Mouse (Mus musculus) MEL (cell line): Measurements from ENCODE around the gene Cacna1i. TPM values are rescaled to one million over a fixed set of nuclear protein-coding genes. Genes with fewer than 3 reads are reported as not detected.

ENCODE experiments used
- DNase-seq: peaks from one replicate; pipeline ENCODE4 v3.0.0; 2011; ENCODE audit warnings: low read depth, low spot score
- H3K27ac ChIP-seq: 2 replicates; pipeline ENCODE4 v1.5.1; 2012; ENCODE audit warnings: low read depth, mild to moderate bottlenecking, control low read depth, low read length, moderate library complexity; ENCODE audit not compliant: control insufficient read depth
- H3K27me3 ChIP-seq, 2 experiments: fragments of 150-350 bp in 1 of 2; sonication (generic) in 1 of 2; 2 replicates each; pipeline ENCODE4 v1.6.1; 2012; ENCODE audit warnings: low read length in 2 of 2, mild to moderate bottlenecking in 2 of 2, improper control_type of control experiment in 1 of 2, moderate library complexity in 1 of 2; ENCODE audit not compliant: insufficient read depth in 2 of 2, control insufficient read depth in 1 of 2
- H3K36me3 ChIP-seq, 2 experiments: 2 replicates each; pipeline ENCODE4 v1.6.1; 2012 to 2014; ENCODE audit warnings: low read length in 2 of 2, improper control_type of control experiment in 1 of 2, inconsistent platforms in 1 of 2, mild to moderate bottlenecking in 1 of 2; ENCODE audit not compliant: insufficient read depth in 2 of 2, control insufficient read depth in 1 of 2
- H3K4me1 ChIP-seq, 2 experiments: fragments of 150-350 bp in 1 of 2; sonication (generic) in 1 of 2; 2 replicates each; pipeline ENCODE4 v1.6.1; 2012; ENCODE audit warnings: low read length in 2 of 2, improper control_type of control experiment in 1 of 2, mild to moderate bottlenecking in 1 of 2; ENCODE audit not compliant: insufficient read depth in 2 of 2, control insufficient read depth in 1 of 2
- H3K4me3 ChIP-seq, 2 experiments: fragments of 150-350 bp in 1 of 2; sonication (generic) in 1 of 2; 2 replicates each; pipeline ENCODE4 v1.5.1; 2012; ENCODE audit warnings: low read depth in 2 of 2, low read length in 2 of 2, mild to moderate bottlenecking in 2 of 2, moderate library complexity in 2 of 2, control low read depth in 1 of 2, improper control_type of control experiment in 1 of 2; ENCODE audit not compliant: control insufficient read depth in 1 of 2, insufficient read depth in 1 of 2
- H3K79me2 ChIP-seq: 2 replicates; pipeline ENCODE4 v1.6.1; 2012; ENCODE audit warnings: mild to moderate bottlenecking, low read length, moderate library complexity; ENCODE audit not compliant: control insufficient read depth, poor library complexity, insufficient read depth
- H3K9ac ChIP-seq: 2 replicates; pipeline ENCODE4 v1.6.1; 2012; ENCODE audit warnings: low read depth, mild to moderate bottlenecking, control low read depth, low read length, moderate library complexity; ENCODE audit not compliant: control insufficient read depth, poor library complexity, severe bottlenecking
- H3K9me3 ChIP-seq: fragments of 150-350 bp; sonication (generic); replicated peaks from 2 replicates; pipeline ENCODE4 v1.6.1; 2012; ENCODE audit warnings: mild to moderate bottlenecking, low read length, improper control_type of control experiment, moderate library complexity; ENCODE audit not compliant: insufficient read depth
- CTCF ChIP-seq, 3 experiments: IDR thresholded peaks in 2 of 3; conservative IDR thresholded peaks in 1 of 3; 2 replicates each; pipeline ENCODE4 v1.5.1; 2011 to 2012; ENCODE audit warnings: low read length in 3 of 3, low read depth in 2 of 3, mild to moderate bottlenecking in 2 of 3, improper control_type of control experiment in 1 of 3, inconsistent platforms in 1 of 3, mixed read lengths in 1 of 3, moderate library complexity in 1 of 3; ENCODE audit not compliant: control insufficient read depth in 1 of 3, insufficient read depth in 1 of 3, poor library complexity in 1 of 3, severe bottlenecking in 1 of 3
- E2F4 ChIP-seq: IDR thresholded peaks from 2 replicates; pipeline ENCODE4 v1.6.1; 2011; ENCODE audit warnings: low read depth, low read length, improper control_type of control experiment, borderline replicate concordance
- ELF1 ChIP-seq: IDR thresholded peaks from 2 replicates; pipeline ENCODE4 v1.6.1; 2014; ENCODE audit warnings: low read depth, mild to moderate bottlenecking, inconsistent platforms, low read length, improper control_type of control experiment, moderate library complexity
- EP300 ChIP-seq, 2 experiments: IDR thresholded peaks; 2 replicates each; pipeline ENCODE4 v1.6.1; 2011; ENCODE audit warnings: improper control_type of control experiment in 2 of 2, low read length in 2 of 2, low read depth in 1 of 2, mild to moderate bottlenecking in 1 of 2
- ETS1 ChIP-seq: IDR thresholded peaks from 2 replicates; pipeline ENCODE4 v1.6.1; 2012; ENCODE audit warnings: low read depth, mild to moderate bottlenecking, inconsistent platforms, low read length, improper control_type of control experiment, moderate library complexity
- GATA1 ChIP-seq: IDR thresholded peaks from 2 replicates; pipeline ENCODE4 v1.6.1; 2011; ENCODE audit warnings: low read depth, low read length, improper control_type of control experiment
- HCFC1 ChIP-seq: IDR thresholded peaks from 2 replicates; pipeline ENCODE4 v1.6.1; 2012; ENCODE audit warnings: low read depth, mild to moderate bottlenecking, inconsistent platforms, low read length, improper control_type of control experiment, moderate library complexity
- MAZ ChIP-seq: IDR thresholded peaks from 2 replicates; pipeline ENCODE4 v1.6.1; 2012; ENCODE audit warnings: low read depth, mild to moderate bottlenecking, inconsistent platforms, low read length, improper control_type of control experiment
- MEF2A ChIP-seq: IDR thresholded peaks from 2 replicates; pipeline ENCODE4 v1.6.1; 2014; ENCODE audit warnings: low read depth, mild to moderate bottlenecking, inconsistent platforms, low read length, improper control_type of control experiment; ENCODE audit not compliant: poor library complexity, insufficient replicate concordance, severe bottlenecking; ENCODE audit errors: extremely low read depth
- MXI1 ChIP-seq: IDR thresholded peaks from 2 replicates; pipeline ENCODE4 v1.6.1; 2011; ENCODE audit warnings: mild to moderate bottlenecking, low read depth, low read length, improper control_type of control experiment
- MYC ChIP-seq: IDR thresholded peaks from 2 replicates; pipeline ENCODE4 v1.6.1; 2011; ENCODE audit warnings: low read depth, mild to moderate bottlenecking, low read length, improper control_type of control experiment, moderate library complexity
- NELFE ChIP-seq: IDR thresholded peaks from 2 replicates; pipeline ENCODE4 v1.6.1; 2011; ENCODE audit warnings: low read depth, low read length, improper control_type of control experiment
- POLR2A ChIP-seq, 2 experiments: IDR thresholded peaks; 2 replicates each; pipeline ENCODE4 v1.6.1; 2011 to 2012; ENCODE audit warnings: low read length in 2 of 2, mild to moderate bottlenecking in 2 of 2, control low read depth in 1 of 2, improper control_type of control experiment in 1 of 2, low read depth in 1 of 2, moderate library complexity in 1 of 2; ENCODE audit not compliant: control insufficient read depth in 1 of 2, insufficient read depth in 1 of 2, poor library complexity in 1 of 2
- POLR2AphosphoS2 ChIP-seq: IDR thresholded peaks from 2 replicates; pipeline ENCODE4 v1.6.1; 2011; ENCODE audit warnings: low read length, improper control_type of control experiment
- RAD21 ChIP-seq: IDR thresholded peaks from 2 replicates; pipeline ENCODE4 v1.6.1; 2011; ENCODE audit warnings: mild to moderate bottlenecking, low read depth, low read length, improper control_type of control experiment
- RCOR1 ChIP-seq: IDR thresholded peaks from 2 replicates; pipeline ENCODE4 v1.6.1; 2012; ENCODE audit warnings: low read depth, mild to moderate bottlenecking, inconsistent platforms, low read length, improper control_type of control experiment
- SIN3A ChIP-seq: IDR thresholded peaks from 2 replicates; pipeline ENCODE4 v1.6.1; 2012; ENCODE audit warnings: low read length, improper control_type of control experiment, inconsistent platforms
- SMC3 ChIP-seq: IDR thresholded peaks from 2 replicates; pipeline ENCODE4 v1.6.1; 2011; ENCODE audit warnings: low read depth, low read length, improper control_type of control experiment
- TAL1 ChIP-seq: IDR thresholded peaks from 2 replicates; pipeline ENCODE4 v1.6.1; 2012; ENCODE audit warnings: mild to moderate bottlenecking, inconsistent platforms, low read length, moderate library complexity, mixed read lengths
- TBP ChIP-seq: IDR thresholded peaks from 2 replicates; pipeline ENCODE4 v1.8.0; 2011; ENCODE audit warnings: low read depth, low read length, improper control_type of control experiment
- TCF12 ChIP-seq: IDR thresholded peaks from 2 replicates; pipeline ENCODE4 v1.6.1; 2014; ENCODE audit warnings: low read depth, mild to moderate bottlenecking, inconsistent platforms, low read length, improper control_type of control experiment, moderate library complexity
- UBTF ChIP-seq: IDR thresholded peaks from 2 replicates; pipeline ENCODE4 v1.6.1; 2012; ENCODE audit warnings: low read depth, mild to moderate bottlenecking, inconsistent platforms, low read length, improper control_type of control experiment, moderate library complexity, borderline replicate concordance; ENCODE audit not compliant: insufficient read depth
- ZC3H11A ChIP-seq: IDR thresholded peaks from 2 replicates; pipeline ENCODE4 v1.6.1; 2012; ENCODE audit warnings: low read depth, mild to moderate bottlenecking, inconsistent platforms, low read length, improper control_type of control experiment
- ZKSCAN1 ChIP-seq: IDR thresholded peaks from 2 replicates; pipeline ENCODE4 v1.6.1; 2012; ENCODE audit warnings: low read depth, mild to moderate bottlenecking, inconsistent platforms, low read length, improper control_type of control experiment, moderate library complexity
- ZMIZ1 ChIP-seq: IDR thresholded peaks from 2 replicates; pipeline ENCODE4 v1.6.1; 2012; ENCODE audit warnings: low read depth, mild to moderate bottlenecking, inconsistent platforms, low read length, improper control_type of control experiment, moderate library complexity
- polyA plus RNA-seq, 2 experiments: library from polyadenylated mRNA; stranded (reverse) in 1 of 2; unstranded in 1 of 2; fragments of >175 nt in 1 of 2; fragments of >200 nt in 1 of 2; gene quantifications; 2 replicates each; pipeline versions ENCODE4 v1.2.1 to v1.2.4; 2012; ENCODE audit warnings: low replicate concordance in 2 of 2, low read depth in 1 of 2; ENCODE audit not compliant: insufficient read length in 2 of 2, insufficient read depth in 1 of 2, missing spikeins in 1 of 2
- total RNA-seq: library from RNA; depleted of rRNA; stranded (reverse); fragments of 300-350 nt; gene quantifications from 2 replicates; pipeline ENCODE4 v1.2.3, GENCODE M21; 2012

The Cacna1i gene
- total and polyA plus RNA-seq, 3 experiments, result not detected

GRCm38 (mm10) chr15:80297146-80297545 lies 10.1 kb downstream of the Cacna1i start (continued):
- TF ChIP-seq HCFC1, result no peak

GRCm38 (mm10) chr15:80303779-80304178 lies 16.7 kb downstream of the Cacna1i start:
- no peaks in the 10 kb centered on the region for H3K79me2 ChIP-seq
- no peaks in the 10 kb centered on the region for H3K4me1 ChIP-seq
- no peaks in the 10 kb centered on the region for H3K27me3 ChIP-seq

GRCm38 (mm10) chr15:80304188-80304587 lies 17.1 kb downstream of the Cacna1i start:
- no peak overlapping the region for H3K4me3 ChIP-seq
- no peaks in the 10 kb centered on the region for H3K4me1 ChIP-seq
- TF ChIP-seq RAD21 (no peak), ZC3H11A (no peak), RCOR1 (no peak), ZMIZ1 (no peak), HCFC1 (no peak), TBP (no peak), NELFE (no peak), TAL1 (no peak), POLR2AphosphoS2 (no peak), SMC3 (no peak), MXI1 (no peak), ETS1 (no peak)
- TF ChIP-seq, all 39 proteins: peak for 0
- Histone ChIP-seq H3K79me2 (no peaks in the 10 kb centered on the region), H3K27ac (no peak overlapping the region), H3K36me3 (no peaks in the 10 kb centered on the region), H3K27me3 (no peaks in the 10 kb centered on the region), H3K9me3 (no peaks in the 10 kb centered on the region), H3K9ac (no peak overlapping the region)
- DNase-seq, result no peak

More at GRCm38 (mm10) chr15:80303779-80304178, 16.7 kb downstream of the Cacna1i start:
- no peaks in the 10 kb centered on the region for H3K36me3 ChIP-seq
- no peaks in the 10 kb centered on the region for H3K9me3 ChIP-seq
- H3K27ac ChIP-seq, result no peak overlapping the region
- no peak for DNase-seq
- no peak overlapping the region for H3K9ac ChIP-seq
- TF ChIP-seq POLR2A (IDR thresholded peaks at IDR 0.05; ENCODE audit: control insufficient read depth in 1 of 2, insufficient read depth in 1 of 2, low read depth in 1 of 2, low read length in 2 of 2, poor library complexity in 1 of 2) (no peak), MXI1 (no peak), GATA1 (no peak), UBTF (no peak), MYC (no peak), TCF12 (no peak), POLR2AphosphoS2 (no peak), ZKSCAN1 (no peak), TAL1 (no peak), SMC3 (no peak), CTCF (IDR thresholded peaks at IDR 0.05 in 2 of 3, conservative IDR thresholded peaks at IDR 0.05 in 1 of 3; ENCODE audit: control insufficient read depth in 1 of 3, insufficient read depth in 1 of 3, low read depth in 2 of 3, low read length in 3 of 3, poor library complexity in 1 of 3, severe bottlenecking in 1 of 3) (no peak), E2F4 (no peak), ELF1 (no peak), ZMIZ1 (no peak), RCOR1 (no peak), SIN3A (no peak), MAZ (no peak), RAD21 (no peak), EP300 (IDR thresholded peaks at IDR 0.05; ENCODE audit: low read depth in 1 of 2, low read length in 2 of 2) (no peak), MEF2A (no peak)
- TF ChIP-seq, all 39 proteins: peak for 0
- H3K4me3 ChIP-seq, result no peak overlapping the region
